Mouse (Mus musculus) megakaryocyte-erythroid progenitor cell, adult 5-6 weeks (primary cell): ENCODE measurements around the gene Qrsl1. TPM values are rescaled to one million over a fixed set of nuclear protein-coding genes. Genes with fewer than 3 reads are reported as not detected.

Source experiments
- ATAC-seq: replicated peaks from 2 replicates; pipeline ENCODE4 v1.8.0; 2016; ENCODE audit warnings: mild to moderate bottlenecking, inconsistent platforms; ENCODE audit not compliant: severe bottlenecking, poor library complexity, low FRiP score, low TSS enrichment
- total RNA-seq, 2 experiments: library from RNA; stranded (forward) in 1 of 2; stranded (reverse) in 1 of 2; fragments of 200-1000, 215-1000 nt in 1 of 2; fragments of >200 nt in 1 of 2; fragmentation: Nextera tagmentation in 1 of 2; gene quantifications; 2 replicates each; pipeline ENCODE4 v1.2.3; 2014 to 2017

Gene Qrsl1
- total RNA-seq, 2 experiments from 2014 or later, result 9.3 to 30.8 TPM

DNA sequence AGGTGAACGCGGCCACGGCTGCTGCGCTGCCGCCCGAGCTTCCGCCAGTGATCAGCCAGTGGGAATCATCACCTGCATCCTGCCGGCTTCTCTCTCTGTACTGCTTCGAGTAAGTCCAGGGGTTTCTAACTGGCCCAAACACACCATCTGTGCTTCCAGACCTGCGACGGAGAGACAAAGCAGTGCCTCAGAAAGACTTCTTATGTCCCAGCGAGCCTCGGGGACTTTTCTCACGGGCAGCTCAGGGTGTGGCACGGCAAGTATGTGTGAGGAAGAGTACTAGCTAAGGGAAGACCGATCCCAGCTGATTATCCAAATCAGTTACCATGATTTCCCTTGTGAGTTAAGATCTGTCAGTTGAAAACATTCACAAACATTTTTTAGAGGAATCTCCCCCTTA is 12.6 kb downstream of the Qrsl1 start:
- ATAC-seq, result no peak

DNA sequence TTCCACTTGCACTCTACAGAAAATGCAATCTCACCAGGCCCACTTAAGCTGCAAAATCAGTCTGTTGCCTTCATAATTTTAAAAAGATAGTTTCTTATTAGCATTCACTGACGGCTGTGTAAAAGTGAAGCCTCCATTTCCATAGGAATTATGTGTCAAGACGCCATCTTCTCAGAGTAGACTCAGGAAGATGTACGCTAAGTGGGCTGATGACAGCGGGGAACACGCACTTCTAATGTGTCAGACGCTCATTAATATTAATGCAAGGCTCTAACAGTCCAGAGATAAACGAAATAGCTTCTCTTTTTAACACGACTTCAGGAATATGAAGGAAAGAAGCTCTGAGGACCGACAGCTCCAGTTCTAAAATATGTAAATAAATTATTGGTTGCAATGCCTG is 13.9 kb downstream of the Qrsl1 start:
- ATAC-seq, result no peak

DNA sequence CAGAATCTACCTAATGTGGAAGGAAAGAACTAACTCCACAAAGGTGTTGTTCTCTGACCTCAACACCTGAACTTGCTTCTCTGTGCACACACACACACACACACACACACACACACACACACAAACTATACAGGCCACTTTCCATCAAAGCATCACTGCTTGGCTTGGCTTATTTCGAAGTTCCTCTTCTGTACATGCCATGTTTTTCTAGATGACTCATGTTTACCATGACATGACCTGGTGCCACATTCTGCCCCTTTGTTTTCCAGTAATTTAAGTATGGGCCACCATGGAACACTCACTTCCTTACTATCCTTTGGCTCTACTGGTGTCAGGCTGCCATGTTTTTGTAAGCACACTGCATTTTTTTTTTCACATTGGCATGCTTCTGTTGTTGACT is 30.1 kb downstream of the Qrsl1 start:
- no peak for ATAC-seq

DNA sequence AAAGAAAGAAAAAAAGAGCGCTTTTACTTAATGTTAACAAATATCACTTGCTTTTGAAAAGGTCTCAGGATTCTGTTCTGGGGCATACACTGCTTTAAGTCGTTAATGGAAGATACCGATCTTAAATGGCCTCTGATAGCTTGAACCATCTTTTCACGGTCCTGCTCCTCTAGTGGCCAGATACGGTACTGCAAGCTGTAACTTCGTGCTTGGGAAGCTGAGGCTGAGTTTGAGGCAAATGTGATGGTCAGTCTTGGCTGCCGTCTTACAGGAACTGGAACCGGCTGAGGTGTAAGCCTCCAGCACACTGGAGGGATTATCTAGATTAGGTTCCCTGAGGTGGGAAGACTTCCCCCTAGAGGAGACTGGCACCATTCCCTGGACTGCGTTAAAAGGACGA is 30.8 kb downstream of the Qrsl1 start:
- ATAC-seq, result peak; percentile 47; the same call in 1 of the 2 replicates

DNA sequence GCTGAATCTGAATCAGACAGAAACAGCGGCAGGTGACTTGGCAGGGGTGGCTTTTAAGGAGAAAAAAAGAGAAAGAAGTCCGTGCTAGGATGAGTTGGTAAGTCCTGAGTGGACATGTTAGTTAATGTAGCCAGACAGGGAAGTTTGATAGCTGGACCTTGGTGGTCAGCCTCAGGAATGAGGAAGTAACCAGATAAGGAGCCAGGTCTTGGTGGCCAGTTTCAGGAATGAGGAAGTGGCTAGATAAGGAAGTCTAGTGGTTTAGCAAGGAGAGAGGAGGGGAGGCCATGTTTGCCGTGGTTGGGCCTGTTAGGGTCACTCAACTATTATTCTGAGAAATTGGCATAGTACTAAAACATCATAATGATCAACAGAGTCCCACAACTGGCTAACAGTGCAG is 45.2 kb downstream of the Qrsl1 start:
- ATAC-seq, result no peak

DNA sequence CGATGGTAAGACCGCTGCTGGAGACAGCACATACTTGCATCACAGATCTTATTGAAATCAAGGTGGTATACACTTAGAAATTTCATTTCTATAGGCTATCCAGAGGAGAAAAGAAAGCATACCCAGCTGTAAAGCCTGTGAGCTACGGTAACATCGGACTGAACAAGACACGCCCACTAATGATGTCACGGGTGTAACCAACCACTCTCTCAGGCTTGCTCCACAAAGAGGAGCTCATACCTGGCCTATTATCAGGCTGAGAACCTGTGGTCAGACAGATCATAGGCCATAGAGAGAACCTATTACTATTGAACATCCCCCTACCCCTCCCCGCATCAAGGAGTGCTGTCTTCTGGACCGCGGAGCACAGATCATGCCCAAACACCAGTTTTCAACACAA is 45.6 kb downstream of the Qrsl1 start:
- ATAC-seq, result peak; percentile 68

DNA sequence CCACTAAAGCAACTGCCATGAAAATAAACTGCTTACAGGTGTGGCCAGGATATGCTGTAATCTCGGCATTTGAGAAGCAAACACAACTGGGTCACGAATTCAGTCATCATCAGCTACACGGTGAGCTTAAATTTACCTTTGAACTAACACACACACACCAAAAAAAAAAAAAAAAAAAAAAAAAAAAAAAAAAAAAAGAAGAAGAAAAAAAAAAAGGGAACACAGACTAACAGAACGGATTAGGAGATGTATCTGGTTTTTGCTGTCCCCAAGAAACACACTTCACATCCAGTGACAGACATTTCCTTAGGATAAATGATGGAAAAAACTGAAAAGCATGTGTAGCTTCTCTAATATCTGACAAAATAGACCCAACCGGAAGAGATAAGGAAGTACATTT is 49.6 kb downstream of the Qrsl1 start:
- ATAC-seq, result no peak

DNA sequence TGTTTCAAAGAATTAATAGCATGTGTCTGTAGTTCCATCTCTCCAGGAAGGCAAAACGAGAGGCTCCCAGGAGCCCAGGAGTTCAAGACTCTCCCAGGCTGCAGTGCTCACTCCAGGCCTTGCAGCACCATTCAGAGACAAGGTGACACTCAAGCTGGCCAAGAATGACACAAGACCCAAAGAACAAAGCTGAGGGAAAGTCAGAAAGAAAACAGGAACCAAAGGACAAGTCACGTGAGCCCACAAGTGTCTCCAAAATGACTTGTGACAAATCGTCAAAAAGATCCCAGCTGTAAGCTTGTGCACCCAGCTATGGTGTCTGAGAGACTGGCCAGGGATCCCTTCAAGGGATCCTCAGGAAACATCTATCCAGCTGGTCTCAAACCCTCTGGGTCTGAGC is 52.1 kb downstream of the Qrsl1 start:
- ATAC-seq, result no peak

DNA sequence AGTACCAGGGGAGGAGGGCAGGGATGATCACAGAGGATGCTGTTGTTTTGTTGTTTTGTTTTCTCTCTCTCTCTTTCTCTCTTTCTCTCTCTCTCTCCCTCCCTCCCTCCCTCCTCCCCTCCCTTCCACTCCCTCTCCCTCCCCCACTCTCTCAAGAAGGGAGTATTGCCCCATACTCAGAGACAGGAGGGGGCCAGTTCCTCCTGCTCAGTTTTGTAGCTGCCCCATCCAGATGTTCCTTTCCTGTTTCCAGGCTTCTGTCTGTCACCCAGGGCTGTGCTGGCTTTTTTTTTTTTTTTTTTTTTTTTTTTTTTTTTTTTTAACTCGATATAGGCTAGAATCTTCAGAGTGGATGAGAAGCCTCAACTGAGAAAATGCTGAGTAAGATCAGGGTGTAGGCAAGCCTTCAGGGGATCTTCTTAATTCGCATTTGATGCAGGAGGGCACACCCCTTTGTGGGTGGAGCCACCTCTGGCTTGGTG is 55.4 kb downstream of the Qrsl1 start:
- no peak for ATAC-seq

DNA sequence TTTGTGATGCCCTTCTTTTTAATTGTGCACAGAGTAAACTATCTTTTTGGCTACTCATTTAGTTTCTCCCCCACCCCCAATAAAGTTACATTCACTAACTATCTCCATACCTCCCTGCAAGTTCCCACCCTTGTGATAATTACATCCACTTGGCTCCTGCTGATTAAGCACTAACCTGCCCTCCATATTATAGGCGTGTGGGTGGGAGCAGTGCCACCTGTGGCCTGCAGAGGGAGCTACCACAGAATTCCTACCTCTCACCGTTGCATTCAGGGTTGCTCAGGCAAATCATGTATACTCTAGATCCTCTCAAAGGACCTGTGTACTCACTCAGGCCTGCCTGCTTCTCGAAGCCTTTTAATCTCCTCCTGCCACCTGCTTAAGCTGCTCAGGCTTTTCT is 56.1 kb downstream of the Qrsl1 start:
- 0 out of 2 replicates have a peak, but pooled peaks have one; percentile 37 for ATAC-seq

DNA sequence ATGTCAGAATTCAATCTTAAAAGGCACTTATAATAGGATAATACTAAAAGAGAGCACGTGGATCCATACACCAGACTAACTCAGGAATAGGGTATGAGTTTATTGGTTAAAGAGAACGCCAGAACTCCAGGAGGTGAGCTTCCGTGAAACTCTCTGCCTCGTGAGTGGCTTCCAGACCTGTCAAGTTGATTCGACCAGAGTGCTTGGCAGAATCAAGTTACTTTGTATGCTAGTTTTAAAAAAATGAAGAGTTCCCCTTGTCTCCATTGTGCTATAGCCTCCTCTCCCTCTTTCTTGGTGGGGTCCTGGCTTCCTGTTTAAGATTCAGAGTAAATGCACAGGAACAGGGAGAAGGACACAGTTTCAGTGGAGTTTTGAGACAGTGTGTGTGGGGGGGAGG is 60.1 kb downstream of the Qrsl1 start:
- ATAC-seq, result no peak

DNA sequence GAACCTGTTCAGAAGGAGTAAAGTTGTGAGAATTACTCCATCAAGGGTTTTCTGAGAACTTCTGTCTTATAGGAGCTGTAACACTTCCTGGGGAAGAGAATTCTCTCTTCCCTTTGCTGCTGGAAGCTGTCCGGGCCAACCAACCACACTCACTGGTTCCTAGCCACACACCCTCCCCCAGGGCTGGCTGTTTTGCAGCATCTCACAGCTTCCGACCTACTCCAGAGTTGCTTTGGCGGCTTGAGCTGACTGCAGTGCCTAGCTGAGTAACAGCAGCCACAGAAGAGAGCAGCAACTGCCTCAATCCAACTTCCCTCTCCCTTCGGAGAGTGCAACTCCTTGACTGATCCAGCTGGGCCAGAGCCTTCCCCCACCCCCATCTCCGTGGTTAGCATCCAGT is 68.7 kb downstream of the Qrsl1 start:
- ATAC-seq, result 0 out of 2 replicates have a peak, but pooled peaks have one; percentile 55

DNA sequence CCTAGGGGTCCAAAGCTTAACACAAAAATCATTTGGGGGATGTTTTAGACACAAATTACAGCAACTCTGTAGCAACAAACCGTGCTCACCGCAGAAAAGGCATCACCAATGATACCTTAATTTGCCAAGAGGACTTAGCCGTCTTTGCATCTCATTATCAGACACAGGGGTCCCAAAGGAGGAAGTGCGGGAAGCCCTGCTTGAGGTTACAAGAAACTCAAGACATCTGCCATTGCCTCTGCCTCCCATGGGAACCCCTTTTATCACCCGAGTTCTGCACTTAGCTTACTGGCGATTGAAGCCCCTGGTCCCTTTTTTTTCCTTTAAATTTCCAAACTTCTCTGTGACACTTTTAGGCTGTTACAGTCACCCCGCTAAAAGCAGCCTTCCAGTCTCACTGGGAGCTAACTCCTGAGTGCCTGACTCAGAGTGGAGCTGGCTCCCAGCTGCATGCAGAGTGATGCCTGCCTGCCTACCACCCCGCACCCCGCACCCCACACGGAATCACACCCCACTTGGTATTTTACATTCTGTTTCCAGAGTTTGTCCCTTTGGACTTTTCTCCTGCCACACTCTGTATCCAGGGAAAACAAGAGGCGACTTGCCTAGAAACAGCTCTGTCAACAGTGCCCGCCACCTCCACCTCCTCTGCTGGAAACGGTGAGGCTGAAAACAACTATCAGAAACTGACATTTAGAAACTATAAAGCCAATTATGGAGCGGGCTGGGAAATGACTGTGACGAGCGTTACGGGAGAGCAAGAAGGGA is 71.1 kb downstream of the Qrsl1 start:
- ATAC-seq, result no peak

DNA sequence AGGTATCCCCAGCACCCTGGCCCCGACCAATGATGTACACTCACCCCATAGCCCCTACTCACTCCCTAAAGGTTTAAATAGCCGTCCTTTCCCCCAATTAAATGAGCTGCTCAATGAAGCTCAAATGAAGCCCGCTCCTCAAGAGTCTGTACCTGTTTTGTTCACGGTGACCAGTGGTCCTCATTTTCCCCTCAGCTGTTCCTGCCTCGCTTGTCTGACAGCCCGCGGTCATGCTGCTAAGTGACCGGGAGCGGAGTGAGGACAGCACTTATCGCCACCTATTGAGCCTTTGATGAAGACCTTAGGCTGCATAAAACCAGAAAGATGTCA is 72.9 kb downstream of the Qrsl1 start:
- ATAC-seq, result no peak

DNA sequence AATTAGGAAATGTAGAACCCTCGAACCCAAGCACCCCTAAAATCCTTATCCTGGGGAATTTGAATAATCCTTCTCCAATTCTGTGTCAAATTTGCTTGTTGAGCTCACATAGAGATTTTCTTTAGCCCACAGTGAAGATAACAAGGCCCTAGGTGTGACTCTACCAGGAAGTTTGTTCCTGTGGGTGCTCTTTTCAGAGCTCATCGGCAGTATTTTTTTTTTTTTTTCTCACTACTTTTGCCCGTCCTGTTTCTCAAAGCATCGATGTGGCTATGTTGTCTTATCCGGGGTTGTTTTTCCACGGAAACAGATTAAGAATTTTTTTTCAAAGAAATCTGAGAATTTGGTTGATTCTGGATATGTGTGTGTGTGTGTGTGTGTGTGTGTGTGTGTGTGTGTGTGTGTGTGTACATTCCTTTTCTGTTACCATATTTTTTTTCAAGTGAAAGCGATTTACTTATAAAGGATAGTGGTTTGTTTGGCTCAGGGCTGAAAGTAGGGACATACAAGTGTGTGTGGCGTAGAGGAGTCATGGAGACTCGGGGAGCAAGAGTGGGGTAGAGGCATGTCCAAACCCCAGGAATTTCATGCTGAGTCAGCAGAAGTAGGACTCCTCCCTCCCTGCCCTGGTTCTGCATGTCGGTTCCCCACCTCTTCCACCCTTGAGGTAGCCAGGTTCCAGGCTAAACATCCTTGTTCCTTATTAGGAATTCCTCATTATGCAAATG is 73.4 kb downstream of the Qrsl1 start:
- ATAC-seq, result no peak

DNA sequence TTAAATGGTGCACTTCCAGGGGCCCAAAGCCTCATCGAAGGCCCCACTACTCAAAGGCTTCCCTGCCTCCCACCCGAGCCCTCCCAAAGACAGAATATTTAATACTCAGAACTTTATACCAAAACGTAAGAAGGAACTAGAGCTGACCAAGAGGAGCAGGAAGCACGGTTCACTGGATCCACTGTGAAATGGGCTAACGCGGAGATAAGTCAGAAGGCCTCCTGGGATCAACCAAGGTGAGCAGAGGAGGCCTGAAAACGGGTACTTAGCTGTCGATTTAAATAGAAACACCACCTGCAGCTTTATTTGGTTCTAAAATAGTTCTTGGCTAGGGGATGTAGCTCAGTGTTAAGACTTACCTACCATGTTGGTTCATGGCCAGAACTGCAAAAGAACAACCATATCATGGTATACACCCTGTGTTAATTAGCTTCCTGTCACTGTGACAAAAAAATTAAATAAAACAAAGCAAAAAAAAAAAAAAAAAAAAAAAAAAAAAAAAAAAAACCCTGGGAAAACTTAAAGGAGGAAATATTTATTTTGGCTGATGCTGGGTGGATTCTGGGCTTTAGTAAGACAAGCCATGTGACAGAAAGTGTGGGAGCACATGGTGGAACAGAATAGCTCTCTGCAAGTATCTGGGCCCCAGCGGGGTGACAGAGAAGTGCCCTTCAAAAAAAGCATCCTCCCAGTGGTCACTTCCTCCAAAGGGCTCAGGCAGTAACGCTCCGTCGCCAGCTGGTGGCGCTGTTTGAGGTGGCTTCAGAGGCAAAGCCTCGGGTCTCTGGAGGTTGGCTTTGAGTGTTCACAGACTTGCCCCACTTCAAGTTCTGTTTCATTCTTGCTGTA is 74.5 kb downstream of the Qrsl1 start:
- no peak for ATAC-seq

DNA sequence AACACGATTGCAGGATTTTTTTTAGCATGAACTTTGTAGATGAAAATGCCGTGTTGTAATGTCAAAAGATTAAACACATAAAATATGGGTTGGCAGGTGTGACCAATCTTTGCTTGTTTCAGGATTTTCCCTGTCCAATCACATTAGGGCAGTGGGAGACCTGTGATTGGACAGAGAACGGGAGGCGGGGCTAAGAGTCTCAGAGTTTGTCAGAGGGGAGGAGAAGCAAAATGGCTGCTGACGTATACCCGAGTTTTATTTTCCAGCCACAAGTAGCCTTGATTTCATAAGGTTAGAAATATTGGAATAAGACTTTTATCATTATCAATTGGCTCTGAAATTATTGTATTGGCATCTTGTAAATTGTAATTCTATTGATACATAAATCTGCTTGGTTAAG is 75.8 kb downstream of the Qrsl1 start:
- ATAC-seq, result no peak

DNA sequence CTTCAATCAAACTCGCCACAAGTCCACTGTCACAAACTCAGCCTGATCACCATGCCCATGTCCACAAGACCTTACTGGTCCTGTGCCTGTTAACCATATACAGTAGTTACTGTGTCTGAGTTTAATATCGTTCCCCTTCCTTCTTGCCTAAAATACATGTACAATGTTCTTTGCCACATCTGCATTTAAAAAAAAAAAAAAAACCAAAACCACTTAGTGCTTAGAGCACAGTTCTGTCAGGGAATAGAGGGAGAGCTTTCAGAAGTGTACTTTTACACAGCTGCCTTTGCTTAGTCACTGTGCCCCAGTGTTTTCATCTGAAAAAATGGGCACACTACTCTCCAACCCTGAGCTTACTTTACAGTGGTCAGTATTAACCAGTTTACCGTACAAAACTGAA is 76.8 kb downstream of the Qrsl1 start:
- ATAC-seq, result no peak
